Mouse (Mus musculus) ES-Bruce4 (cell line): ENCODE measurements around the gene Prickle1. TPM values are rescaled to one million over a fixed set of nuclear protein-coding genes. Genes with fewer than 3 reads are reported as not detected.

ENCODE experiments used
- H3K27ac ChIP-seq: 2 replicates; pipeline ENCODE4 v1.5.1; 2012; ENCODE audit warnings: low read length, inconsistent platforms; ENCODE audit not compliant: insufficient read depth
- H3K27me3 ChIP-seq: 2 replicates; pipeline ENCODE4 v1.6.1; 2012; ENCODE audit warnings: mild to moderate bottlenecking, low read length, inconsistent platforms; ENCODE audit not compliant: control insufficient read depth, poor library complexity, insufficient read depth, severe bottlenecking
- H3K36me3 ChIP-seq: 2 replicates; pipeline ENCODE4 v1.6.1; 2012; ENCODE audit warnings: inconsistent platforms, mild to moderate bottlenecking, low read length, moderate library complexity; ENCODE audit not compliant: control insufficient read depth, poor library complexity, insufficient read depth, severe bottlenecking
- H3K4me1 ChIP-seq: one replicate; pipeline ENCODE4 v1.8.1; 2011; ENCODE audit warnings: low read length; ENCODE audit not compliant: control insufficient read depth, insufficient read depth
- H3K4me3 ChIP-seq: 2 replicates; pipeline ENCODE4 v1.5.1; 2011; ENCODE audit warnings: low read depth, mild to moderate bottlenecking, low read length
- H3K9ac ChIP-seq: 2 replicates; pipeline ENCODE4 v1.6.1; 2012; ENCODE audit warnings: low read depth, mild to moderate bottlenecking, inconsistent platforms; ENCODE audit not compliant: poor library complexity, severe bottlenecking
- H3K9me3 ChIP-seq: replicated peaks from 2 replicates; pipeline ENCODE4 v1.6.1; 2012; ENCODE audit warnings: mild to moderate bottlenecking, low read length, inconsistent platforms; ENCODE audit not compliant: control insufficient read depth, poor library complexity, insufficient read depth, severe bottlenecking
- CTCF ChIP-seq: IDR thresholded peaks from one replicate; pipeline ENCODE4 v1.8.1; 2011; ENCODE audit warnings: low read depth, low read length
- EP300 ChIP-seq: IDR thresholded peaks from 2 replicates; pipeline ENCODE4 v1.6.1; 2011; ENCODE audit warnings: low read depth, low read length; ENCODE audit not compliant: insufficient read depth
- POLR2A ChIP-seq: IDR thresholded peaks from one replicate; pipeline ENCODE4 v1.8.1; 2011; ENCODE audit warnings: low read length; ENCODE audit not compliant: insufficient read depth
- polyA plus RNA-seq: library from polyadenylated mRNA; stranded (reverse); fragments of >200 nt; gene quantifications from 2 replicates; pipeline ENCODE4 v1.2.4, GENCODE M21; 2011; ENCODE audit warnings: low read depth; ENCODE audit not compliant: missing spikeins, insufficient read depth, insufficient read length

Gene Prickle1
- polyA plus RNA-seq, 1 experiment, result 10.3 TPM

GRCm38 (mm10) chr15:93472089-93472488 lies 123.6 kb downstream of the Prickle1 start:
- no peak overlapping the region for H3K9ac ChIP-seq
- no peaks in the 10 kb centered on the region for H3K4me1 ChIP-seq
- no peaks in the 10 kb centered on the region for H3K36me3 ChIP-seq
- no peak overlapping the region for H3K27ac ChIP-seq
- no peaks in the 10 kb centered on the region for H3K27me3 ChIP-seq
- H3K9me3 ChIP-seq, result no peaks in the 10 kb centered on the region
- no peak for TF ChIP-seq CTCF
- no peak for TF ChIP-seq EP300
- TF ChIP-seq POLR2A, result no peak
- no peak overlapping the region for H3K4me3 ChIP-seq

- TF ChIP-seq EP300 (no peak), CTCF (no peak), POLR2A (no peak)
- H3K27ac ChIP-seq, result no peak overlapping the region
These were observed 124.0 kb downstream of the Prickle1 start for GRCm38 (mm10) chr15:93471651-93472050.

GRCm38 (mm10) chr15:93461066-93461465 lies 134.6 kb downstream of the Prickle1 start:
- no peak overlapping the region for H3K27ac ChIP-seq
- H3K9ac ChIP-seq, result no peak overlapping the region
- H3K27me3 ChIP-seq, result no peaks in the 10 kb centered on the region
- no peak overlapping the region for H3K4me3 ChIP-seq
- H3K36me3 ChIP-seq, result no peaks in the 10 kb centered on the region; the same call in 1 of the 2 replicates
- no peaks in the 10 kb centered on the region for H3K4me1 ChIP-seq
- no peak for TF ChIP-seq CTCF
- no peak for TF ChIP-seq POLR2A
- no peak for TF ChIP-seq EP300
- no peaks in the 10 kb centered on the region for H3K9me3 ChIP-seq

More at GRCm38 (mm10) chr15:93471651-93472050, 124.0 kb downstream of the Prickle1 start:
- Histone ChIP-seq H3K9ac (no peak overlapping the region), H3K4me1 (no peaks in the 10 kb centered on the region), H3K36me3 (no peaks in the 10 kb centered on the region), H3K9me3 (no peaks in the 10 kb centered on the region), H3K27me3 (no peaks in the 10 kb centered on the region), H3K4me3 (peak overlapping the region; percentile 20)

- H3K4me1 ChIP-seq, result no peaks in the 10 kb centered on the region
- no peak overlapping the region for H3K4me3 ChIP-seq
- H3K9me3 ChIP-seq, result no peaks in the 10 kb centered on the region
- H3K27me3 ChIP-seq, result no peaks in the 10 kb centered on the region
- no peaks in the 10 kb centered on the region; the same call in 1 of the 2 replicates for H3K36me3 ChIP-seq
- no peak overlapping the region for H3K9ac ChIP-seq
- no peak for TF ChIP-seq POLR2A
- TF ChIP-seq EP300, result no peak
- TF ChIP-seq CTCF, result no peak
- H3K27ac ChIP-seq, result no peak overlapping the region
These were observed 136.3 kb downstream of the Prickle1 start for GRCm38 (mm10) chr15:93459422-93459821.

GRCm38 (mm10) chr15:93456005-93456404 lies 139.7 kb downstream of the Prickle1 start:
- no peak overlapping the region for H3K4me3 ChIP-seq
- TF ChIP-seq EP300 (no peak), CTCF (no peak), POLR2A (no peak)
- H3K9me3 ChIP-seq, result no peaks in the 10 kb centered on the region
- no peaks in the 10 kb centered on the region for H3K4me1 ChIP-seq
- H3K27me3 ChIP-seq, result no peaks in the 10 kb centered on the region
- no peak overlapping the region for H3K27ac ChIP-seq
- H3K9ac ChIP-seq, result no peak overlapping the region
- no peaks in the 10 kb centered on the region; the same call in 1 of the 2 replicates for H3K36me3 ChIP-seq

- Histone ChIP-seq H3K4me3 (no peak overlapping the region), H3K4me1 (no peaks in the 10 kb centered on the region), H3K27me3 (no peaks in the 10 kb centered on the region), H3K9me3 (no peaks in the 10 kb centered on the region), H3K27ac (no peak overlapping the region), H3K36me3 (no peaks in the 10 kb centered on the region; the same call in 1 of the 2 replicates), H3K9ac (no peak overlapping the region)
- TF ChIP-seq POLR2A, result no peak
- TF ChIP-seq EP300, result no peak
- no peak for TF ChIP-seq CTCF
These were observed 142.4 kb downstream of the Prickle1 start for GRCm38 (mm10) chr15:93453296-93453695.

Other genes with a start within 250 kb of the Prickle1 start
- 91.6 and 109 TPM in 2 replicates for gene Zcrb1, start 197.6 kb downstream of the Prickle1 start, polyA plus RNA-seq
- 62.3 and 65.8 TPM in 2 replicates for gene Pphln1, start 197.5 kb downstream of the Prickle1 start, polyA plus RNA-seq